Comparison of ENCODE assay signal across 10 mouse cellular contexts in the genomic region with DNA sequence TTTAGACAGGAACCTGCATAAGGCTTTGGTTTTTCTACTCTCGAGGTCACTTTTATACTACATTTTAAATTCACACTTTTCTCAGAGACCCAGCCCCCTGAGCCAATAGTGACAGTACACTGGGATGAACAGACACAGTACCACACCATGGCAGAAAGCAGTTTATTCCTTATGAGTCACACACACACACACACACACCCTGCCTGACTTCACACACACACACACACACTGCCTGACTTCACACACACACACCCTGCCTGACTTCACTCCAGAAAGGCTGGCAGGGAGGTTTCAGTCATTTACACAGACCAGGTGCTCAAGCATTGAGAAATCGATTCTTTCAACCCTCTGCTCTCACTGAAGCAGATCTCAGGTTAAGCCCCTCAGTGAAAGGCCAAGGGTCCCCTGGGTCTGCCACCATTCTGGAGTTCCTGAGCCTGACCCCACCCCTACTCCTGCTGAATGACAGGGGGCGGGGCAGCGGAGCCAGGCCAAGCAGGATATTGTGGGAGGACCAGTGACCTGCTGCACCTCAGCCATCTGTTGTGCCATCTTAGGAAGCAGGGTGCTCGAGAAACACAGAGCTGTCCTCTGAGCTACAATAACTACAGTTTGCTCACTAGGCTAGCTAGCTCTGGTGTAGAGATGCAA. TPM values are rescaled to one million over a fixed set of nuclear protein-coding genes. Genes with fewer than 3 reads are reported as not detected.
A peak's percentile ranks its signal among the peaks of the same experiment; 100 is the strongest.
DNase-seq lines count a peak whose midpoint lies in the region; ATAC-seq lines count a peak whose summit lies in the region.
"Had no signal": no experiment of that assay in that cellular context is flagged by ENCODE, and none has a peak within 500 bp of the region (broad histone marks: within the 10 kb centered on the region; RNA-seq: fewer than 3 reads in every experiment).

No protein-coding gene starts in this region.

- no peak overlapping the region for H3K9ac ChIP-seq in lung, embryonic 15.5 days
- no peak overlapping the region for H3K9ac ChIP-seq in embryonic facial prominence, embryonic 11.5 days (replicated peaks; ENCODE audit: low read length)
- H3K9ac ChIP-seq in liver, embryonic 11.5 days (ENCODE audit: low read depth, low read length) = no peak overlapping the region
- no peak overlapping the region for H3K9ac ChIP-seq in stomach, embryonic 15.5 days
- H3K9ac ChIP-seq: heart, embryonic 15.5 days had no signal

- H3K4me2 ChIP-seq in lung, embryonic 15.5 days = no peak overlapping the region
- no peak overlapping the region for H3K4me2 ChIP-seq in embryonic facial prominence, embryonic 11.5 days (ENCODE audit: low read depth, low read length)
- H3K4me2 ChIP-seq in liver, embryonic 11.5 days = no peak overlapping the region
- H3K4me2 ChIP-seq in stomach, embryonic 15.5 days = 0 out of 2 replicates have a peak overlapping the region, but pooled peaks have one; percentile 16
- H3K4me2 ChIP-seq: heart, embryonic 15.5 days had no signal

- no peak for DNase-seq in lung, adult 18-20 months
- DNase-seq in embryonic facial prominence, embryonic 11.5 days (ENCODE audit: low spot score) = peak; percentile 44
- no peak for DNase-seq in liver, embryonic 11.5 days (ENCODE audit: low spot score)
- no peak for DNase-seq in urinary bladder, postnatal 10 days (ENCODE audit: low spot score)
- DNase-seq: right cerebral cortex, postnatal 4 days had no signal

- no peaks in the 10 kb centered on the region for H3K9me3 ChIP-seq in lung, embryonic 15.5 days
- no peaks in the 10 kb centered on the region for H3K9me3 ChIP-seq in embryonic facial prominence, embryonic 11.5 days (replicated peaks; ENCODE audit: control insufficient read depth, low read length)
- H3K9me3 ChIP-seq in liver, embryonic 11.5 days (ENCODE audit: control insufficient read depth, low read length) = no peaks in the 10 kb centered on the region
- H3K9me3 ChIP-seq in stomach, embryonic 15.5 days = no peaks in the 10 kb centered on the region
- H3K9me3 ChIP-seq: heart, embryonic 15.5 days had no signal

- H3K36me3 ChIP-seq in lung, embryonic 15.5 days = 0 out of 2 replicates have a peak, but pooled peaks cover 6% of the 10 kb centered on the region
- no peaks in the 10 kb centered on the region for H3K36me3 ChIP-seq in embryonic facial prominence, embryonic 11.5 days (replicated peaks; ENCODE audit: control insufficient read depth, insufficient read depth, low read depth, low read length)
- H3K36me3 ChIP-seq in liver, embryonic 11.5 days (ENCODE audit: control insufficient read depth, insufficient read depth, low read length) = no peaks in the 10 kb centered on the region
- H3K36me3 ChIP-seq in stomach, embryonic 15.5 days = no peaks in the 10 kb centered on the region

- H3K4me3 ChIP-seq in lung, embryonic 15.5 days = no peak overlapping the region
- no peak overlapping the region for H3K4me3 ChIP-seq in embryonic facial prominence, embryonic 11.5 days (ENCODE audit: low read depth, low read length)
- no peak overlapping the region for H3K4me3 ChIP-seq in liver, embryonic 11.5 days (ENCODE audit: low read depth, low read length)
- no peak overlapping the region for H3K4me3 ChIP-seq in stomach, embryonic 15.5 days (replicated peaks)
- H3K4me3 ChIP-seq: heart, embryonic 15.5 days; left cerebral cortex, adult 2 months had no signal

- H3K27me3 ChIP-seq in lung, embryonic 15.5 days = no peaks in the 10 kb centered on the region
- H3K27me3 ChIP-seq in embryonic facial prominence, embryonic 11.5 days (ENCODE audit: control insufficient read depth, insufficient read depth, low read length) = no peaks in the 10 kb centered on the region
- H3K27me3 ChIP-seq in liver, embryonic 11.5 days (replicated peaks; ENCODE audit: control insufficient read depth, insufficient read depth, low read length) = no peaks in the 10 kb centered on the region
- no peaks in the 10 kb centered on the region for H3K27me3 ChIP-seq in stomach, embryonic 15.5 days (replicated peaks)
- H3K27me3 ChIP-seq: heart, embryonic 15.5 days had no signal

- peak; percentile 52; the same call in 1 of the 2 replicates for ATAC-seq in lung, embryonic 15.5 days (ENCODE audit: borderline replicate concordance, extremely low read depth, low FRiP score, low TSS enrichment)
- peak; percentile 87 for ATAC-seq in embryonic facial prominence, embryonic 11.5 days (replicated peaks; ENCODE audit: insufficient number of reproducible peaks, low FRiP score, low TSS enrichment, low read depth)
- ATAC-seq in liver, embryonic 11.5 days (replicated peaks; ENCODE audit: low FRiP score) = peak; percentile 34
- peak; percentile 66; the same call in 1 of the 2 replicates for ATAC-seq in stomach, embryonic 15.5 days (ENCODE audit: insufficient read depth, low FRiP score, low read depth)
- ATAC-seq in megakaryocyte-erythroid progenitor cell, adult 5-6 weeks (replicated peaks; ENCODE audit: low FRiP score, low TSS enrichment, poor library complexity, severe bottlenecking) = no peak

- H3K4me1 ChIP-seq in lung, embryonic 15.5 days = no peaks in the 10 kb centered on the region
- H3K4me1 ChIP-seq in embryonic facial prominence, embryonic 11.5 days (ENCODE audit: control insufficient read depth, insufficient read depth, low read length) = no peaks in the 10 kb centered on the region
- H3K4me1 ChIP-seq in liver, embryonic 11.5 days (replicated peaks; ENCODE audit: control insufficient read depth, insufficient read depth, low read length) = no peaks in the 10 kb centered on the region; the same call in 1 of the 2 replicates
- no peaks in the 10 kb centered on the region for H3K4me1 ChIP-seq in stomach, embryonic 15.5 days
- H3K4me1 ChIP-seq: heart, embryonic 15.5 days had no signal

- 53% methylated on average over 5 of the region's 5 CpGs for WGBS in lung, embryonic 15.5 days
- 28% methylated on average over 5 of the region's 5 CpGs for WGBS in embryonic facial prominence, embryonic 11.5 days
- WGBS in liver, embryonic 11.5 days = 62% methylated on average over 5 of the region's 5 CpGs
- 35% methylated on average over 5 of the region's 5 CpGs for WGBS in stomach, embryonic 15.5 days

- H3K27ac ChIP-seq in lung, embryonic 15.5 days = no peak overlapping the region
- H3K27ac ChIP-seq in embryonic facial prominence, embryonic 11.5 days (replicated peaks; ENCODE audit: low read depth, low read length) = no peak overlapping the region
- H3K27ac ChIP-seq in liver, embryonic 11.5 days (ENCODE audit: low read depth, low read length) = no peak overlapping the region; the same call in 1 of the 2 replicates
- H3K27ac ChIP-seq in stomach, embryonic 15.5 days = no peak overlapping the region
- H3K27ac ChIP-seq: heart, embryonic 15.5 days; left cerebral cortex, adult 2 months had no signal

RNA-seq across cellular contexts. Expression of a gene that starts 16.5 kb away (rescaled TPM):
- polyA plus RNA-seq in lung, embryonic 15.5 days (2015; fragmentation: Nextera tagmentation; extraction: Ambion mirVana) = 26.7 and 27.5 TPM in 2 replicates
- polyA plus RNA-seq in embryonic facial prominence, embryonic 11.5 days (2014; fragmentation: Nextera tagmentation; extraction: Ambion mirVana) = 36.4 and 39.2 TPM in 2 replicates
- polyA plus RNA-seq in liver, embryonic 11.5 days (2014; fragmentation: Nextera tagmentation; extraction: Ambion mirVana) = 26.2 and 28.4 TPM in 2 replicates
- polyA plus RNA-seq in stomach, embryonic 15.5 days (2015; fragmentation: Nextera tagmentation; extraction: Ambion mirVana) = 24.8 TPM in 2 replicates
- 63.1 and 67.0 TPM in 2 replicates for total RNA-seq in megakaryocyte-erythroid progenitor cell, adult 5-6 weeks (2014; fragmentation: Nextera tagmentation)
- total RNA-seq in megakaryocyte-erythroid progenitor cell, adult 5-6 weeks (2017) = 91.9 and 134 TPM in 2 replicates

RNA-seq across cellular contexts. Expression of a gene that starts 44.2 kb away (rescaled TPM):
- 2.0 and 2.1 TPM in 2 replicates for polyA plus RNA-seq in lung, embryonic 15.5 days (2015; fragmentation: Nextera tagmentation; extraction: Ambion mirVana)
- 1.5 and 2.2 TPM in 2 replicates for polyA plus RNA-seq in embryonic facial prominence, embryonic 11.5 days (2014; fragmentation: Nextera tagmentation; extraction: Ambion mirVana)
- polyA plus RNA-seq in liver, embryonic 11.5 days (2014; fragmentation: Nextera tagmentation; extraction: Ambion mirVana) = 1.8 and 3.1 TPM in 2 replicates
- 2.4 and 2.7 TPM in 2 replicates for polyA plus RNA-seq in stomach, embryonic 15.5 days (2015; fragmentation: Nextera tagmentation; extraction: Ambion mirVana)
- 16.9 and 27.6 TPM in 2 replicates for total RNA-seq in megakaryocyte-erythroid progenitor cell, adult 5-6 weeks (2014; fragmentation: Nextera tagmentation)
- total RNA-seq in megakaryocyte-erythroid progenitor cell, adult 5-6 weeks (2017) = 11.5 and 12.3 TPM in 2 replicates
